Mouse (Mus musculus): Measurements from ENCODE around the gene Efcab8.

Gene Efcab8

GRCm38 (mm10) chr2:153827171-153827830, 47.6 kb downstream of the Efcab8 start:
- DNase-seq, result peak; percentile 75 to 76

GRCm38 (mm10) chr2:153828704-153829103, 49.0 kb downstream of the Efcab8 start:
- DNase-seq, result no peak

- DNase-seq, result no peak
Measured at GRCm38 (mm10) chr2:153833291-153833690, 53.6 kb downstream of the Efcab8 start.

GRCm38 (mm10) chr2:153842854-153843253, 63.1 kb downstream of the Efcab8 start:
- DNase-seq, result no peak

- no peak for DNase-seq
Measured at GRCm38 (mm10) chr2:153848389-153848788, 68.7 kb downstream of the Efcab8 start.

- DNase-seq, result peak; percentile 34 to 36
Measured at GRCm38 (mm10) chr2:153850351-153851029, 70.8 kb downstream of the Efcab8 start.

GRCm38 (mm10) chr2:153851030-153851360, 71.3 kb downstream of the Efcab8 start:
- DNase-seq, result peak; percentile 85 to 86

- no peak for DNase-seq
Measured at GRCm38 (mm10) chr2:153853544-153853943, 73.8 kb downstream of the Efcab8 start.

GRCm38 (mm10) chr2:153859581-153859980, 79.8 kb downstream of the Efcab8 start:
- peak; percentile 71 to 76 for DNase-seq

- no peak for DNase-seq
Measured at GRCm38 (mm10) chr2:153860315-153860714, 80.6 kb downstream of the Efcab8 start.

- no peak for DNase-seq
Measured at GRCm38 (mm10) chr2:153860715-153861114, 81.0 kb downstream of the Efcab8 start.

GRCm38 (mm10) chr2:153861960-153862359, 82.2 kb downstream of the Efcab8 start:
- DNase-seq, result no peak

GRCm38 (mm10) chr2:153870984-153871383, 91.3 kb downstream of the Efcab8 start, which contains the start of gene Sun5:
Gene Sun5, minus strand, starts transcription at chr2:153871084.
- DNase-seq, result no peak

GRCm38 (mm10) chr2:153874745-153875144, 95.0 kb downstream of the Efcab8 start, which contains the start of gene Bpifb2:
Gene Bpifb2, plus strand, starts transcription at chr2:153875045.
- no peak for DNase-seq

All from cerebellum, postnatal 36 days (tissue).